Mouse (Mus musculus) cortical plate, adult 2 months (tissue): ENCODE data around the gene Ccdc69.

Experiments
- CTCF ChIP-seq: fragments of 200-500 bp; IDR thresholded peaks from 2 replicates; pipeline ENCODE4 v1.5.1; 2011; ENCODE audit warnings: mild to moderate bottlenecking, control low read depth, low read length; ENCODE audit not compliant: insufficient read depth; ENCODE audit errors: extremely low read depth
- POLR2A ChIP-seq: fragments of 200-500 bp; IDR thresholded peaks from 2 replicates; pipeline ENCODE4 v1.6.1; 2011; ENCODE audit warnings: mild to moderate bottlenecking, low read length, control low read depth; ENCODE audit not compliant: insufficient read depth; ENCODE audit errors: extremely low read depth

GRCm38 (mm10) chr11:55109521-55110300 lies 31.8 kb upstream of the Ccdc69 start:
- TF ChIP-seq POLR2A (no peak), CTCF (no peak)
